Mouse (Mus musculus): ENCODE data around the gene Rhebl1.
"Not testable (repeated sequence)": the region's sequence is repeated elsewhere in the genome, so short reads cannot be mapped to it uniquely, and the experiment has no call there.

The Rhebl1 gene

GRCm38 (mm10) chr15:98922581-98922980 lies 28.2 kb upstream of the Rhebl1 start:
- Histone ChIP-seq H3K27me3 (ENCODE audit: control insufficient read depth, insufficient read depth, low read length, poor library complexity, severe bottlenecking) (no peaks in the 10 kb centered on the region), H3K36me3 (ENCODE audit: control insufficient read depth, insufficient read depth, low read length, poor library complexity, severe bottlenecking) (no peaks in the 10 kb centered on the region; the same call in 1 of the 2 replicates)
- no peak for DNase-seq (ENCODE audit: low read depth, low spot score)

GRCm38 (mm10) chr15:98921510-98921909 lies 27.2 kb upstream of the Rhebl1 start:
- H3K36me3 ChIP-seq (ENCODE audit: control insufficient read depth, insufficient read depth, low read length, poor library complexity, severe bottlenecking): no peaks in the 10 kb centered on the region; the same call in 1 of the 2 replicates
- no peaks in the 10 kb centered on the region for H3K27me3 ChIP-seq (ENCODE audit: control insufficient read depth, insufficient read depth, low read length, poor library complexity, severe bottlenecking)
- no peak for DNase-seq (ENCODE audit: low read depth, low spot score)

- not testable (repeated sequence) for H3K27me3 ChIP-seq (ENCODE audit: control insufficient read depth, insufficient read depth, low read length, poor library complexity, severe bottlenecking); H3K36me3 ChIP-seq (ENCODE audit: control insufficient read depth, insufficient read depth, low read length, poor library complexity, severe bottlenecking); DNase-seq (ENCODE audit: low read depth, low spot score)
These were observed 24.2 kb upstream of the Rhebl1 start for GRCm38 (mm10) chr15:98918499-98918895.

GRCm38 (mm10) chr15:98917538-98918498 lies 23.5 kb upstream of the Rhebl1 start, which contains the start of gene Lmbr1l:
Lmbr1l (minus strand) TSS chr15:98918231.
- Histone ChIP-seq H3K27me3 (ENCODE audit: control insufficient read depth, insufficient read depth, low read length, poor library complexity, severe bottlenecking) (no peaks in the 10 kb centered on the region), H3K36me3 (ENCODE audit: control insufficient read depth, insufficient read depth, low read length, poor library complexity, severe bottlenecking) (peaks cover 1% of the 10 kb centered on the region)
- DNase-seq (ENCODE audit: low read depth, low spot score): peak; percentile 99

- no peaks in the 10 kb centered on the region for H3K27me3 ChIP-seq (ENCODE audit: control insufficient read depth, insufficient read depth, low read length, poor library complexity, severe bottlenecking)
- peaks cover 1% of the 10 kb centered on the region for H3K36me3 ChIP-seq (ENCODE audit: control insufficient read depth, insufficient read depth, low read length, poor library complexity, severe bottlenecking)
- peak; percentile 20 for DNase-seq (ENCODE audit: low read depth, low spot score)
These were observed 22.8 kb upstream of the Rhebl1 start for GRCm38 (mm10) chr15:98917091-98917490.

- Histone ChIP-seq H3K27me3 (ENCODE audit: control insufficient read depth, insufficient read depth, low read length, poor library complexity, severe bottlenecking) (no peaks in the 10 kb centered on the region), H3K36me3 (ENCODE audit: control insufficient read depth, insufficient read depth, low read length, poor library complexity, severe bottlenecking) (peaks cover 3% of the 10 kb centered on the region)
- DNase-seq (ENCODE audit: low read depth, low spot score): no peak
These were observed 21.7 kb upstream of the Rhebl1 start for GRCm38 (mm10) chr15:98916016-98916415.

GRCm38 (mm10) chr15:98914903-98915302 lies 20.6 kb upstream of the Rhebl1 start:
- peak; percentile 25 for DNase-seq (ENCODE audit: low read depth, low spot score)
- Histone ChIP-seq H3K36me3 (ENCODE audit: control insufficient read depth, insufficient read depth, low read length, poor library complexity, severe bottlenecking) (peaks cover 5% of the 10 kb centered on the region), H3K27me3 (ENCODE audit: control insufficient read depth, insufficient read depth, low read length, poor library complexity, severe bottlenecking) (no peaks in the 10 kb centered on the region)

- DNase-seq (ENCODE audit: low read depth, low spot score): peak; percentile 65
- peaks cover 6% of the 10 kb centered on the region for H3K36me3 ChIP-seq (ENCODE audit: control insufficient read depth, insufficient read depth, low read length, poor library complexity, severe bottlenecking)
- no peaks in the 10 kb centered on the region; the same call in 1 of the 2 replicates for H3K27me3 ChIP-seq (ENCODE audit: control insufficient read depth, insufficient read depth, low read length, poor library complexity, severe bottlenecking)
These were observed 10.4 kb upstream of the Rhebl1 start for GRCm38 (mm10) chr15:98904692-98905091.

- Histone ChIP-seq H3K27me3 (ENCODE audit: control insufficient read depth, insufficient read depth, low read length, poor library complexity, severe bottlenecking) (no peaks in the 10 kb centered on the region; the same call in 1 of the 2 replicates), H3K36me3 (ENCODE audit: control insufficient read depth, insufficient read depth, low read length, poor library complexity, severe bottlenecking) (peaks cover 4% of the 10 kb centered on the region)
- no peak for DNase-seq (ENCODE audit: low read depth, low spot score)
These were observed 8.3 kb upstream of the Rhebl1 start for GRCm38 (mm10) chr15:98902600-98902999.

GRCm38 (mm10) chr15:98901530-98901929 lies 7.2 kb upstream of the Rhebl1 start:
- no peaks in the 10 kb centered on the region; the same call in 1 of the 2 replicates for H3K27me3 ChIP-seq (ENCODE audit: control insufficient read depth, insufficient read depth, low read length, poor library complexity, severe bottlenecking)
- peaks cover 4% of the 10 kb centered on the region; the same call in 1 of the 2 replicates for H3K36me3 ChIP-seq (ENCODE audit: control insufficient read depth, insufficient read depth, low read length, poor library complexity, severe bottlenecking)
- no peak for DNase-seq (ENCODE audit: low read depth, low spot score)

GRCm38 (mm10) chr15:98897928-98898800 lies 3.8 kb upstream of the Rhebl1 start, which contains the start of gene Dhh:
Dhh (minus strand) TSS chr15:98898540.
- no peak for DNase-seq (ENCODE audit: low read depth, low spot score)
- no peaks in the 10 kb centered on the region for H3K36me3 ChIP-seq (ENCODE audit: control insufficient read depth, insufficient read depth, low read length, poor library complexity, severe bottlenecking)
- peaks cover 2% of the 10 kb centered on the region; the same call in 1 of the 2 replicates for H3K27me3 ChIP-seq (ENCODE audit: control insufficient read depth, insufficient read depth, low read length, poor library complexity, severe bottlenecking)

- Histone ChIP-seq H3K36me3 (ENCODE audit: control insufficient read depth, insufficient read depth, low read length, poor library complexity, severe bottlenecking) (no peaks in the 10 kb centered on the region), H3K27me3 (ENCODE audit: control insufficient read depth, insufficient read depth, low read length, poor library complexity, severe bottlenecking) (peaks cover 2% of the 10 kb centered on the region; the same call in 1 of the 2 replicates)
- DNase-seq (ENCODE audit: low read depth, low spot score): no peak
These were observed 3.2 kb upstream of the Rhebl1 start for GRCm38 (mm10) chr15:98897495-98897894.

- H3K36me3 ChIP-seq (ENCODE audit: control insufficient read depth, insufficient read depth, low read length, poor library complexity, severe bottlenecking): no peaks in the 10 kb centered on the region
- DNase-seq (ENCODE audit: low read depth, low spot score): no peak
- peaks cover 2% of the 10 kb centered on the region; the same call in 1 of the 2 replicates for H3K27me3 ChIP-seq (ENCODE audit: control insufficient read depth, insufficient read depth, low read length, poor library complexity, severe bottlenecking)
These were observed 1.6 kb upstream of the Rhebl1 start for GRCm38 (mm10) chr15:98895635-98896589.

Data from splenic B cell, adult 2 months (primary cell).